Mouse (Mus musculus) midbrain, embryonic 11.5 days (tissue): ENCODE results near the gene Olfr97. TPM values are rescaled to one million over a fixed set of nuclear protein-coding genes. Genes with fewer than 3 reads are reported as not detected.

Source experiments
- polyA plus RNA-seq: library from polyadenylated mRNA; unstranded; fragments of >200 nt; fragmentation: Nextera tagmentation; extraction: Ambion mirVana; gene quantifications from 2 replicates; pipeline ENCODE4 v1.2.1, GENCODE M21; 2014

Olfr97 gene
- polyA plus RNA-seq, 1 experiment from 2014 or later: not detected

Other genes with a start within 250 kb of the Olfr97 start
- gene H2-M5, start 247.8 kb downstream of the Olfr97 start, polyA plus RNA-seq: 0.41 and 0.67 TPM in 2 replicates
- gene Zfp57, start 236.2 kb downstream of the Olfr97 start, polyA plus RNA-seq: 89.9 and 102 TPM in 2 replicates
- gene Mog, start 213.9 kb downstream of the Olfr97 start, polyA plus RNA-seq: 0.18 and 0.42 TPM in 2 replicates
- gene Gabbr1, start 191.4 kb downstream of the Olfr97 start, polyA plus RNA-seq: 14.3 and 14.5 TPM in 2 replicates
- not detected in 2 replicates for gene Olfr90, start 148.8 kb downstream of the Olfr97 start, polyA plus RNA-seq
- not detected in 2 replicates for gene Olfr91, start 139.1 kb downstream of the Olfr97 start, polyA plus RNA-seq
- gene Olfr92, start 117.2 kb downstream of the Olfr97 start, polyA plus RNA-seq: not detected in 2 replicates
- not detected in 2 replicates for gene Olfr93, start 75.8 kb downstream of the Olfr97 start, polyA plus RNA-seq
- gene Ubd, start 43.4 kb downstream of the Olfr97 start, polyA plus RNA-seq: not detected in 2 replicates
- not detected in 2 replicates for gene Olfr94, start 36.3 kb downstream of the Olfr97 start, polyA plus RNA-seq
- not detected in 2 replicates for gene Olfr95, start 24.2 kb downstream of the Olfr97 start, polyA plus RNA-seq
- not detected in 2 replicates for gene Olfr96, start 17.2 kb downstream of the Olfr97 start, polyA plus RNA-seq
- gene Olfr98, start 26.4 kb upstream of the Olfr97 start, polyA plus RNA-seq: not detected in 2 replicates
- gene H2-M3, start 32.9 kb upstream of the Olfr97 start, polyA plus RNA-seq: 1.4 and 1.8 TPM in 2 replicates
- not detected in 2 replicates for gene Olfr99, start 46.1 kb upstream of the Olfr97 start, polyA plus RNA-seq
- not detected in 2 replicates for gene Olfr101, start 67.0 kb upstream of the Olfr97 start, polyA plus RNA-seq
- not detected in 2 replicates for gene Olfr102, start 79.7 kb upstream of the Olfr97 start, polyA plus RNA-seq
- gene Olfr103, start 102.4 kb upstream of the Olfr97 start, polyA plus RNA-seq: not detected in 2 replicates
- not detected in 2 replicates for gene Olfr104-ps, start 122.3 kb upstream of the Olfr97 start, polyA plus RNA-seq
- not detected in 2 replicates for gene Olfr105-ps, start 141.7 kb upstream of the Olfr97 start, polyA plus RNA-seq
- not detected in 2 replicates for gene Olfr106-ps, start 153.1 kb upstream of the Olfr97 start, polyA plus RNA-seq
- not detected in 2 replicates for gene Olfr107, start 161.9 kb upstream of the Olfr97 start, polyA plus RNA-seq
- gene Olfr108, start 208.2 kb upstream of the Olfr97 start, polyA plus RNA-seq: not detected in 2 replicates
- not detected in 2 replicates for gene Olfr109, start 221.6 kb upstream of the Olfr97 start, polyA plus RNA-seq
- not detected in 2 replicates for gene H2-M2, start 246.2 kb upstream of the Olfr97 start, polyA plus RNA-seq